Mouse (Mus musculus): ENCODE results near the gene Tusc2. TPM values are rescaled to one million over a fixed set of nuclear protein-coding genes. Genes with fewer than 3 reads are reported as not detected.
"Not testable (repeated sequence)": the region's sequence is repeated elsewhere in the genome, so short reads cannot be mapped to it uniquely, and the experiment has no call there.

The Tusc2 gene
- polyA plus RNA-seq, 1 experiment = 49.7 TPM

DNA sequence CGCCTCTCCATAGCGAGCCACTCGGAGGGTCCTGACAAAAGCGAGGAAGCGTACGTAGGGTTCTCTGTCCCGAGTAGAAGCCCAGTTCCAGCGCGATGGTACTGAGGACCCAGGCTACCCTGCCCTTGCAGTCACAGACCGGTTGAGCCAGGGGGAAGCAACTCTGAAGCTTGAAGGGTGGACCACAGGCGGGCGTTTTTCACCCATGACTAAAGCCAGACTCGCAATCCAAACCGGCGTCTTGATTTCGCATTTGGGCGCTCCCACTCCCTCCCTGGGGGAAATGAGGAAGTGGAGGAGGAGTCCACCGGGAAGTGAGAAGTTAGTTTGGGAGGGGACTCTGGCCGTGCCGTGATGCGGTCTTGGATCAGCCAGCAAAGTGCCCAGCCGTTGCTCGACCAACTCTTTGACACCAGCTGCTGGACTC lies 8.0 kb upstream of the Tusc2 start:
- peaks cover 14% of the 10 kb centered on the region for H3K4me1 ChIP-seq (ENCODE audit: control insufficient read depth, insufficient read depth, insufficient read length, low read length)
- no peaks in the 10 kb centered on the region for H3K27me3 ChIP-seq (ENCODE audit: control insufficient read depth, insufficient read depth, low read length)
- WGBS = 0% methylated on average over 23 of the region's 23 CpGs
- peak overlapping the region; percentile 98 for H3K27ac ChIP-seq (ENCODE audit: insufficient read depth, low read depth, low read length)
- H3K4me3 ChIP-seq (ENCODE audit: low read depth, low read length) = peak overlapping the region; percentile 79
- TF ChIP-seq CTCF (IDR thresholded peaks at IDR 0.05; ENCODE audit: extremely low read depth, insufficient read length, insufficient replicate concordance, low read depth, low read length) = no peak
- peak; percentile 29; the same call in 1 of the 2 replicates for TF ChIP-seq POLR2A (IDR thresholded peaks at IDR 0.05; ENCODE audit: low read depth, low read length)
- H3K36me3 ChIP-seq (ENCODE audit: control insufficient read depth, insufficient read depth, low read length) = peaks cover 31% of the 10 kb centered on the region

GRCm38 (mm10) chr9:107555701-107556100 lies 7.4 kb upstream of the Tusc2 start:
- H3K27me3 ChIP-seq (ENCODE audit: control insufficient read depth, insufficient read depth, low read length) = no peaks in the 10 kb centered on the region
- 19% methylated on average over 2 of the region's 2 CpGs for WGBS
- peaks cover 14% of the 10 kb centered on the region for H3K4me1 ChIP-seq (ENCODE audit: control insufficient read depth, insufficient read depth, insufficient read length, low read length)
- H3K36me3 ChIP-seq (ENCODE audit: control insufficient read depth, insufficient read depth, low read length) = peaks cover 35% of the 10 kb centered on the region
- peak overlapping the region; percentile 98 for H3K27ac ChIP-seq (ENCODE audit: insufficient read depth, low read depth, low read length)
- H3K4me3 ChIP-seq (ENCODE audit: low read depth, low read length) = peak overlapping the region; percentile 79
- no peak for TF ChIP-seq POLR2A (IDR thresholded peaks at IDR 0.05; ENCODE audit: low read depth, low read length)
- no peak for TF ChIP-seq CTCF (IDR thresholded peaks at IDR 0.05; ENCODE audit: extremely low read depth, insufficient read length, insufficient replicate concordance, low read depth, low read length)

DNA sequence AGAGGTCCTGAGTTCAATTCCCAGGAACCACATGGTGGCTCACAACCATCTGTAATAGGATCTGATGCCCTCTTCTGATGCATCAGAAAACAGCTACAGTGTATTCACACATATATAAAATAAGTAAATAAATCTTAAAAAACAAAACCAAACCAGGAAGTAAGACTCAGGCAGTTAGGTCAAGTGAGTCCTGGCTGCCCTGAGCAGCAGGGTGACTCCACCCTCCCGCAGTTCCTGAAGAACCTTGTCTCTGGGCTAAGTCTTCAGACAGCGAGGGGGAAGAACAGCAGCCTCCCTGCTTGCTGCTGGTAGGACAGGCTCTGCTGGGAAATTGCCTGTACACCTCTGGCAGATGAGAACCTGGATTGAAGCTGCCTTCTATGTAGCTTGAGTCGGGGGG lies 6.7 kb upstream of the Tusc2 start:
- Histone ChIP-seq H3K27me3 (ENCODE audit: control insufficient read depth, insufficient read depth, low read length) (no peaks in the 10 kb centered on the region), H3K27ac (ENCODE audit: insufficient read depth, low read depth, low read length) (peak overlapping the region; percentile 98), H3K4me3 (ENCODE audit: low read depth, low read length) (peak overlapping the region; percentile 48), H3K36me3 (ENCODE audit: control insufficient read depth, insufficient read depth, low read length) (peaks cover 41% of the 10 kb centered on the region), H3K4me1 (ENCODE audit: control insufficient read depth, insufficient read depth, insufficient read length, low read length) (peaks cover 10% of the 10 kb centered on the region)
- no peak for TF ChIP-seq CTCF (IDR thresholded peaks at IDR 0.05; ENCODE audit: extremely low read depth, insufficient read length, insufficient replicate concordance, low read depth, low read length)
- peak; percentile 32; the same call in 1 of the 2 replicates for TF ChIP-seq POLR2A (IDR thresholded peaks at IDR 0.05; ENCODE audit: low read depth, low read length)
- WGBS = 25% methylated on average over 3 of the region's 3 CpGs

- Histone ChIP-seq H3K4me3 (ENCODE audit: low read depth, low read length) (peak overlapping the region; percentile 27), H3K4me1 (ENCODE audit: control insufficient read depth, insufficient read depth, insufficient read length, low read length) (peaks cover 28% of the 10 kb centered on the region), H3K36me3 (ENCODE audit: control insufficient read depth, insufficient read depth, low read length) (peaks cover 25% of the 10 kb centered on the region), H3K27ac (ENCODE audit: insufficient read depth, low read depth, low read length) (peak overlapping the region; percentile 99)
- H3K27me3 ChIP-seq (ENCODE audit: control insufficient read depth, insufficient read depth, low read length) = not testable (repeated sequence)
- WGBS = 45% methylated on average over 5 of the region's 5 CpGs
Measured at GRCm38 (mm10) chr9:107565556-107565955, 2.5 kb downstream of the Tusc2 start.

- TF ChIP-seq POLR2A (IDR thresholded peaks at IDR 0.05; ENCODE audit: low read depth, low read length) (peak; percentile 37; the same call in 1 of the 2 replicates), CTCF (IDR thresholded peaks at IDR 0.05; ENCODE audit: extremely low read depth, insufficient read length, insufficient replicate concordance, low read depth, low read length) (peak; percentile 85; the same call in 1 of the 2 replicates)
- peak overlapping the region; percentile 99 for H3K27ac ChIP-seq (ENCODE audit: insufficient read depth, low read depth, low read length)
- H3K27me3 ChIP-seq (ENCODE audit: control insufficient read depth, insufficient read depth, low read length) = no peaks in the 10 kb centered on the region
- H3K36me3 ChIP-seq (ENCODE audit: control insufficient read depth, insufficient read depth, low read length) = peaks cover 19% of the 10 kb centered on the region
- H3K4me3 ChIP-seq (ENCODE audit: low read depth, low read length) = peak overlapping the region; percentile 42
- H3K4me1 ChIP-seq (ENCODE audit: control insufficient read depth, insufficient read depth, insufficient read length, low read length) = peaks cover 32% of the 10 kb centered on the region
- WGBS = 10% methylated on average over 15 of the region's 15 CpGs
Measured at GRCm38 (mm10) chr9:107566041-107566709, 3.1 kb downstream of the Tusc2 start.

DNA sequence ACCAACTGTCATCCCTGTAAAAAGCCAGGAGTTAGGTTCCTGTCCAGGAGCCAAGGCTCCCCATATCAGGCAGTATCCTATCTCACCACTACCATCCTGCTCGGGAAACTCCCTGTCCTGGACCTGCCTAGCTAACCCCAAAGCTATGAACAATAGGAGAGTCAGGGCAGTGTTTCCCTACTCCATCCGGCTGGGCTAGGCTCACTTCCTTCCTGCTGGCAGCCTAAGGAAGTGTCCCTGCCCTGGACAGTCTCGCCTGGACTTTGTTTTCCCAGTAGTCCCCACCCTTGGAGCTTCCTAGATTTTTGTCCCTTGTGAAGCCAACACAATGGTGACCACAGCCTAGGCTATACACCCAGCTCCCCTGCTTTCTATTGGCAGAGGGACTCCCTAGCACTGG lies 3.8 kb downstream of the Tusc2 start:
- peaks cover 12% of the 10 kb centered on the region for H3K36me3 ChIP-seq (ENCODE audit: control insufficient read depth, insufficient read depth, low read length)
- H3K27ac ChIP-seq (ENCODE audit: insufficient read depth, low read depth, low read length) = peak overlapping the region; percentile 99
- no peaks in the 10 kb centered on the region for H3K27me3 ChIP-seq (ENCODE audit: control insufficient read depth, insufficient read depth, low read length)
- H3K4me3 ChIP-seq (ENCODE audit: low read depth, low read length) = peak overlapping the region; percentile 89
- peaks cover 35% of the 10 kb centered on the region for H3K4me1 ChIP-seq (ENCODE audit: control insufficient read depth, insufficient read depth, insufficient read length, low read length)
- WGBS = 19% methylated on average over 3 of the region's 3 CpGs
- TF ChIP-seq CTCF (IDR thresholded peaks at IDR 0.05; ENCODE audit: extremely low read depth, insufficient read length, insufficient replicate concordance, low read depth, low read length) (peak; percentile 47; the same call in 1 of the 2 replicates), POLR2A (IDR thresholded peaks at IDR 0.05; ENCODE audit: low read depth, low read length) (peak; percentile 45; the same call in 1 of the 2 replicates)

- 13% methylated on average over 18 of the region's 18 CpGs for WGBS
- peaks cover 15% of the 10 kb centered on the region for H3K36me3 ChIP-seq (ENCODE audit: control insufficient read depth, insufficient read depth, low read length)
- peaks cover 39% of the 10 kb centered on the region for H3K4me1 ChIP-seq (ENCODE audit: control insufficient read depth, insufficient read depth, insufficient read length, low read length)
- no peaks in the 10 kb centered on the region for H3K27me3 ChIP-seq (ENCODE audit: control insufficient read depth, insufficient read depth, low read length)
- peak within 1 kb of the TSS; percentile 99 for H3K27ac ChIP-seq (ENCODE audit: insufficient read depth, low read depth, low read length)
- peak within 1 kb of the TSS; percentile 89 for H3K4me3 ChIP-seq (ENCODE audit: low read depth, low read length)
- TF ChIP-seq CTCF (IDR thresholded peaks at IDR 0.05; ENCODE audit: extremely low read depth, insufficient read length, insufficient replicate concordance, low read depth, low read length) (no peak), POLR2A (IDR thresholded peaks at IDR 0.05; ENCODE audit: low read depth, low read length) (peak; percentile 31; the same call in 1 of the 2 replicates)
Measured at GRCm38 (mm10) chr9:107567702-107568319, 4.8 kb downstream of the Tusc2 start, which contains the start of gene Hyal2. Gene Hyal2, plus strand, starts transcription at chr9:107567945.

Measured in small intestine, adult 2 months (tissue).